Mouse (Mus musculus): Measurements from ENCODE around the gene Nudt6. TPM values are rescaled to one million over a fixed set of nuclear protein-coding genes. Genes with fewer than 3 reads are reported as not detected.

Gene Nudt6
- polyA plus RNA-seq, 1 experiment from 2014 or later, result 8.7 TPM

- peak within 1 kb of the TSS; percentile 95 for H3K4me2 ChIP-seq (replicated peaks)
Observed at GRCm38 (mm10) chr3:37419458-37419991, 486 bp downstream of the Nudt6 start, which contains the start of gene Spata5. Gene Spata5 (plus strand): TSS chr3:37419896.

GRCm38 (mm10) chr3:37418961-37419457 lies 1.0 kb downstream of the Nudt6 start:
- no peak for ATAC-seq (ENCODE audit: low FRiP score)
- peak overlapping the region; percentile 86 for H3K4me2 ChIP-seq (replicated peaks)
- no peaks in the 10 kb centered on the region for H3K27me3 ChIP-seq (ENCODE audit: control insufficient read depth, insufficient read depth, low read length)
- H3K9me3 ChIP-seq (ENCODE audit: control insufficient read depth, low read length), result no peaks in the 10 kb centered on the region
- under 1% methylated on average over 30 of the region's 30 CpGs for WGBS
- H3K27ac ChIP-seq, result peak overlapping the region; percentile 89
- no peaks in the 10 kb centered on the region for H3K36me3 ChIP-seq (replicated peaks; ENCODE audit: control insufficient read depth, insufficient read depth)
- peak overlapping the region; percentile 74 for H3K9ac ChIP-seq
- H3K4me3 ChIP-seq (replicated peaks; ENCODE audit: low read length), result peak overlapping the region; percentile 98
- peak; percentile 44 for DNase-seq (ENCODE audit: low spot score)
- H3K4me1 ChIP-seq (replicated peaks; ENCODE audit: control insufficient read depth, insufficient read depth, low read length), result peaks cover 18% of the 10 kb centered on the region

More at GRCm38 (mm10) chr3:37419458-37419991, 486 bp downstream of the Nudt6 start, which contains the start of gene Spata5:
- peak within 1 kb of the TSS; percentile 89 for H3K27ac ChIP-seq
- H3K9me3 ChIP-seq (ENCODE audit: control insufficient read depth, low read length), result no peaks in the 10 kb centered on the region
- WGBS, result under 1% methylated on average over 38 of the region's 50 CpGs
- DNase-seq (ENCODE audit: low spot score) (peak; percentile 100), ATAC-seq (ENCODE audit: low FRiP score) (peak; percentile 97)
- H3K9ac ChIP-seq, result peak within 1 kb of the TSS; percentile 75
- no peaks in the 10 kb centered on the region for H3K27me3 ChIP-seq (ENCODE audit: control insufficient read depth, insufficient read depth, low read length)
- peaks cover 18% of the 10 kb centered on the region for H3K4me1 ChIP-seq (replicated peaks; ENCODE audit: control insufficient read depth, insufficient read depth, low read length)
- peaks cover 1% of the 10 kb centered on the region; the same call in 1 of the 2 replicates for H3K36me3 ChIP-seq (replicated peaks; ENCODE audit: control insufficient read depth, insufficient read depth)
- H3K4me3 ChIP-seq (replicated peaks; ENCODE audit: low read length), result peak within 1 kb of the TSS; percentile 98

GRCm38 (mm10) chr3:37418341-37418740 lies 1.7 kb downstream of the Nudt6 start:
- Histone ChIP-seq H3K4me3 (replicated peaks; ENCODE audit: low read length) (peak overlapping the region; percentile 98), H3K4me1 (replicated peaks; ENCODE audit: control insufficient read depth, insufficient read depth, low read length) (peaks cover 18% of the 10 kb centered on the region), H3K27me3 (ENCODE audit: control insufficient read depth, insufficient read depth, low read length) (no peaks in the 10 kb centered on the region), H3K9me3 (ENCODE audit: control insufficient read depth, low read length) (no peaks in the 10 kb centered on the region), H3K27ac (no peak overlapping the region), H3K4me2 (replicated peaks) (peak overlapping the region; percentile 86), H3K36me3 (replicated peaks; ENCODE audit: control insufficient read depth, insufficient read depth) (no peaks in the 10 kb centered on the region), H3K9ac (peak overlapping the region; percentile 74)
- ATAC-seq (ENCODE audit: low FRiP score) (no peak), DNase-seq (ENCODE audit: low spot score) (no peak)
- 76% methylated on average over 5 of the region's 5 CpGs for WGBS

- H3K4me2 ChIP-seq (replicated peaks), result no peak overlapping the region
- 56% methylated on average over 14 of the region's 14 CpGs for WGBS
- no peak overlapping the region for H3K4me3 ChIP-seq (replicated peaks; ENCODE audit: low read length)
- H3K9ac ChIP-seq, result no peak overlapping the region
- no peak overlapping the region for H3K27ac ChIP-seq
- no peaks in the 10 kb centered on the region for H3K9me3 ChIP-seq (ENCODE audit: control insufficient read depth, low read length)
- H3K4me1 ChIP-seq (replicated peaks; ENCODE audit: control insufficient read depth, insufficient read depth, low read length), result peaks cover 9% of the 10 kb centered on the region
- ATAC-seq (ENCODE audit: low FRiP score) (0 out of 2 replicates have a peak, but pooled peaks have one; percentile 6), DNase-seq (ENCODE audit: low spot score) (peak; percentile 78)
- H3K36me3 ChIP-seq (replicated peaks; ENCODE audit: control insufficient read depth, insufficient read depth), result no peaks in the 10 kb centered on the region
- no peaks in the 10 kb centered on the region for H3K27me3 ChIP-seq (ENCODE audit: control insufficient read depth, insufficient read depth, low read length)
Observed at GRCm38 (mm10) chr3:37414413-37414960, 5.5 kb downstream of the Nudt6 start.

- no peak for DNase-seq (ENCODE audit: low spot score)
- no peak overlapping the region for H3K4me2 ChIP-seq (replicated peaks)
- no peaks in the 10 kb centered on the region for H3K27me3 ChIP-seq (ENCODE audit: control insufficient read depth, insufficient read depth, low read length)
- no peaks in the 10 kb centered on the region for H3K9me3 ChIP-seq (ENCODE audit: control insufficient read depth, low read length)
- H3K36me3 ChIP-seq (replicated peaks; ENCODE audit: control insufficient read depth, insufficient read depth), result no peaks in the 10 kb centered on the region
- H3K4me3 ChIP-seq (replicated peaks; ENCODE audit: low read length), result no peak overlapping the region
- no peak for ATAC-seq (ENCODE audit: low FRiP score)
- no peak overlapping the region for H3K27ac ChIP-seq
- no peak overlapping the region for H3K9ac ChIP-seq
- peaks cover 5% of the 10 kb centered on the region for H3K4me1 ChIP-seq (replicated peaks; ENCODE audit: control insufficient read depth, insufficient read depth, low read length)
- WGBS, result 89% methylated on average over 3 of the region's 3 CpGs
Observed at GRCm38 (mm10) chr3:37413446-37413845, 6.6 kb downstream of the Nudt6 start.

- no peaks in the 10 kb centered on the region for H3K27me3 ChIP-seq (ENCODE audit: control insufficient read depth, insufficient read depth, low read length)
- H3K27ac ChIP-seq, result no peak overlapping the region
- H3K9ac ChIP-seq, result no peak overlapping the region
- no peak for ATAC-seq (ENCODE audit: low FRiP score)
- no peaks in the 10 kb centered on the region for H3K36me3 ChIP-seq (replicated peaks; ENCODE audit: control insufficient read depth, insufficient read depth)
- H3K4me2 ChIP-seq (replicated peaks), result no peak overlapping the region
- H3K4me3 ChIP-seq (replicated peaks; ENCODE audit: low read length), result no peak overlapping the region
- H3K9me3 ChIP-seq (ENCODE audit: control insufficient read depth, low read length), result no peaks in the 10 kb centered on the region
- no peaks in the 10 kb centered on the region for H3K4me1 ChIP-seq (replicated peaks; ENCODE audit: control insufficient read depth, insufficient read depth, low read length)
- no peak for DNase-seq (ENCODE audit: low spot score)
Observed at GRCm38 (mm10) chr3:37407598-37407997, 12.4 kb downstream of the Nudt6 start.

- no peak overlapping the region for H3K9ac ChIP-seq
- no peak overlapping the region for H3K27ac ChIP-seq
- H3K27me3 ChIP-seq (ENCODE audit: control insufficient read depth, insufficient read depth, low read length), result no peaks in the 10 kb centered on the region
- ATAC-seq (ENCODE audit: low FRiP score), result no peak
- H3K4me1 ChIP-seq (replicated peaks; ENCODE audit: control insufficient read depth, insufficient read depth, low read length), result no peaks in the 10 kb centered on the region
- H3K36me3 ChIP-seq (replicated peaks; ENCODE audit: control insufficient read depth, insufficient read depth), result no peaks in the 10 kb centered on the region
- no peak overlapping the region for H3K4me3 ChIP-seq (replicated peaks; ENCODE audit: low read length)
- no peaks in the 10 kb centered on the region for H3K9me3 ChIP-seq (ENCODE audit: control insufficient read depth, low read length)
- H3K4me2 ChIP-seq (replicated peaks), result no peak overlapping the region
- no peak for DNase-seq (ENCODE audit: low spot score)
- WGBS, result 82% methylated on average over 11 of the region's 11 CpGs
Observed at GRCm38 (mm10) chr3:37401729-37402610, 18.0 kb downstream of the Nudt6 start.

- Histone ChIP-seq H3K27ac (no peak overlapping the region), H3K4me2 (replicated peaks) (no peak overlapping the region), H3K4me1 (replicated peaks; ENCODE audit: control insufficient read depth, insufficient read depth, low read length) (no peaks in the 10 kb centered on the region), H3K27me3 (ENCODE audit: control insufficient read depth, insufficient read depth, low read length) (no peaks in the 10 kb centered on the region), H3K36me3 (replicated peaks; ENCODE audit: control insufficient read depth, insufficient read depth) (no peaks in the 10 kb centered on the region), H3K4me3 (replicated peaks; ENCODE audit: low read length) (no peak overlapping the region), H3K9ac (no peak overlapping the region), H3K9me3 (ENCODE audit: control insufficient read depth, low read length) (no peaks in the 10 kb centered on the region)
- DNase-seq (ENCODE audit: low spot score) (peak; percentile 26), ATAC-seq (ENCODE audit: low FRiP score) (peak; percentile 43; the same call in 1 of the 2 replicates)
- 85% methylated on average over 7 of the region's 7 CpGs for WGBS
Observed at GRCm38 (mm10) chr3:37398661-37399395, 21.2 kb downstream of the Nudt6 start.

Data from hindbrain, embryonic 14.5 days (tissue).